Mouse (Mus musculus) brain, adult 2 months (tissue): ENCODE results near the gene Psmd3.
A peak's percentile ranks its signal among the peaks of the same experiment; 100 is the strongest.

Experiments used
- DNase-seq: peaks from one replicate; pipeline ENCODE4 v3.0.0; 2011; ENCODE audit warnings: low read depth, low spot score

The Psmd3 gene

GRCm38 (mm10) chr11:98744456-98745019, 62.2 kb downstream of the Psmd3 start:
- DNase-seq, result peak; percentile 3
